Mouse (Mus musculus): Measurements from ENCODE around the gene Gm15448. TPM values are rescaled to one million over a fixed set of nuclear protein-coding genes. Genes with fewer than 3 reads are reported as not detected.
"Not testable (repeated sequence)": the region's sequence is repeated elsewhere in the genome, so short reads cannot be mapped to it uniquely, and the experiment has no call there.

The Gm15448 gene
- under 1 TPM in 1 of 2 experiments, not detected in 1; 0.18 TPM for total RNA-seq (2021)
- long read RNA-seq, experiment 1, result 0 reads
- long read RNA-seq, experiment 2, result 0 reads

GRCm38 (mm10) chr7:3825599-3825998, at the start of gene Gm15448:
Gene Gm15448 (minus strand): TSS chr7:3825687.
- not testable (repeated sequence) for DNase-seq

GRCm38 (mm10) chr7:3875032-3875431, 49.5 kb upstream of the Gm15448 start:
- DNase-seq, result not testable (repeated sequence)

DNA sequence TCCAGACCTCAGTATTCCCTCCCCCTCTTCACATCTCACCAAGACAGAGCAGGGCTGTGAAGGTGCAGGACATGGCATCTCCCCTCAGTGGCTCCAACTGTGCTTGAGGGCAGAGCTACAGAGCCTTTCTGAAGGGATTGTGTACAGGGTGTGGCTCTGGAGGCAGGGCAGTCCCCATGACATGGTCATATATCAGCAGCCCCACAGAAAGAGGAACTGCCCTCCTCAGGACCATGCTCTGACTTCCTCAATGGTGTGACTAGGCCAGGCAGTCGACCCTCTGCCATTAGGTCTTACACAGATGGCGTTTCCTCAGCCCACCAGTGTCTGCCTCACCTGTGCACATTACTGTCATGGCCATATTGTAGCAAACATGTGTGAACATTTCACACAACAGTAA, 19.5 kb upstream of the Gm15448 start, which contains the start of gene Pira2:
TSS of gene Pira2 (minus strand) at position 101 of the 400 bp plus-strand sequence.
- not testable (repeated sequence) for DNase-seq

GRCm38 (mm10) chr7:3837854-3838253, 12.4 kb upstream of the Gm15448 start:
- DNase-seq, result not testable (repeated sequence)

DNA sequence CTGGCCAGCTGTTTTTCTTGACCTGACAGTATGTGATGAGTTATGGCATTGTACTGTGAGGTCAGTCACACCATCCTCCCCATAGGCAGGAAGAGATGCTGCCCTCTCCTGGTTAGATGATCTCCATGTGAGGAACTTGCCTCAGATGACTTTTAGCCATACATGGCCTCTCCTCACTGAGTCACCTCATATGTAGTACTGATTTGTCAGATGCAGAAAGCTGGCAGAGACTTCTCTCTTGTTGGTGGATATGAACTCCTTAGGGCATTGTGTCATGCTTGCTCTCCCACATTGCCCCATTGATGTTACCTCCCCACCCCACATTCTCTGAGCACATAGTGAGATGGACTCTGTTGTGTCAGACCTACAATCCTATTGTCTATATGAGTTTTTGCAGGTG, 5.1 kb upstream of the Gm15448 start:
- not testable (repeated sequence) for DNase-seq

DNA sequence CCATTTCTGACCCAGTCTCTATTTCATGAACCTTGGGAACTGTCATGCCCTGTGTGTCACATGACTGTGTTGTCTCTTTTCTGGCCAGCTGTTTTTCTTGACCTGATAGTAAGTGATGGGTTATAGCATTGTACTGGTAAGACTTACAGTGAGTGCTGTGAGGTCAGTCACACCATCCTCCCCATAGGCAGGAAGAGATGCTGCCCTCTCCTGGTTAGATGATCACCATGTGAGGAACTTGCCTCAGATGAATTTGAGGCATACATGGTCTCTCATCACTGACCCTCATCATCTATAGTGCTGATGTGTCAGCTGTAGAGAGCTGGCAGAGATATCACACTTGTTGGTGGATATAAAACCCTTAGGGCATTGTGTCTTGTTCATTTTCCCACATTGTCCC, 13.6 kb downstream of the Gm15448 start:
- DNase-seq, result not testable (repeated sequence)

GRCm38 (mm10) chr7:3802935-3803334, 22.6 kb downstream of the Gm15448 start:
- DNase-seq, result not testable (repeated sequence)

DNA sequence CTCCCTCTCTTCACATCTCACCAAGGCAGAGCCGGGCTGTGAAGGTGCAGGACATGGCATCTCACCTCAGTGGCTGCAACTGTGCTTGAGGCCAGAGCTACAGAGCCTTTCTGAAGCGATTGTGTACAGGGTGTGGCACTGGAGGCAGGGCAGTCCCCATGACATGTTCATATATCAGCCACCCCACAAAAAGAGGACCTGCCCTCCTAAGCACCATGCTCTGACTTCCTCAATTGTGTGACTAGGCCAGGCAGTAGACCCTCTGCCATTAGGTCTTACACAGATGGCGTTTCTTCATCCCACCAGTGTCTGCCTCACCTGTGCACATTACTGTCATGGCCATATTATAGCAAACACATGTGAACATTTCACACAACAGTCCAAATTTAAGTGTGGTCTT, 25.5 kb downstream of the Gm15448 start:
- not testable (repeated sequence) for DNase-seq

GRCm38 (mm10) chr7:3796286-3796685, 29.2 kb downstream of the Gm15448 start:
- DNase-seq, result not testable (repeated sequence)

Other genes starting within 250 kb of the Gm15448 start
- under 1 TPM; 0.15 to 0.56 TPM for gene Oscar, start 209.5 kb downstream of the Gm15448 start, total RNA-seq (2021)
- 100 to 1,000 TPM; 951 to 953 TPM for gene Ndufa3, start 208.3 kb downstream of the Gm15448 start, total RNA-seq (2021)
- gene Tfpt, start 195.8 kb downstream of the Gm15448 start, total RNA-seq (2021), result 10 to 100 TPM; 12.8 to 13.6 TPM
- gene Prpf31, start 195.7 kb downstream of the Gm15448 start, total RNA-seq (2021), result 10 to 100 TPM; 21.3 to 21.8 TPM
- 10 to 100 TPM; 17.1 to 17.4 TPM for gene Cnot3, start 180.4 kb downstream of the Gm15448 start, total RNA-seq (2021)
- 1 to 10 TPM; 4.2 to 4.3 TPM for gene Leng1, start 159.8 kb downstream of the Gm15448 start, total RNA-seq (2021)
- gene Tmc4, start 148.1 kb downstream of the Gm15448 start, total RNA-seq (2021), result under 1 TPM; 0.70 to 0.87 TPM
- 10 to 100 TPM; 28.2 to 28.4 TPM for gene Tsen34, start 132.8 kb downstream of the Gm15448 start, total RNA-seq (2021)
- gene Mboat7, start 132.2 kb downstream of the Gm15448 start, total RNA-seq (2021), result 10 to 100 TPM in 1 of 2 experiments, 1 to 10 TPM in 1; 8.1 to 11.2 TPM
- 100 to 1,000 TPM; 374 to 415 TPM for gene Rps9, start 121.7 kb downstream of the Gm15448 start, total RNA-seq (2021)
- gene Pirb, start 105.3 kb downstream of the Gm15448 start, total RNA-seq (2021), result 1 to 10 TPM in 1 of 2 experiments, under 1 TPM in 1; 0.67 to 1.0 TPM
- gene Pira2, start 19.4 kb upstream of the Gm15448 start, total RNA-seq (2021), result under 1 TPM in 1 of 2 experiments, not detected in 1; 0.13 TPM
- not detected for gene Gm14548, start 72.4 kb upstream of the Gm15448 start, total RNA-seq (2021)
- under 1 TPM in 1 of 2 experiments, not detected in 1; 0.24 TPM for gene Lilra6, start 89.8 kb upstream of the Gm15448 start, total RNA-seq (2021)
- gene Lair1, start 237.5 kb upstream of the Gm15448 start, total RNA-seq (2021), result under 1 TPM; 0.26 to 0.38 TPM

Data from gastrocnemius, postnatal 25 days (tissue).